Mouse (Mus musculus) spleen, adult 2 months (tissue): ENCODE data around the gene C2cd2l.

Experiments used
- CTCF ChIP-seq: fragments of 200-500 bp; IDR thresholded peaks from 2 replicates; pipeline ENCODE4 v1.5.1; 2011; ENCODE audit warnings: mild to moderate bottlenecking, inconsistent platforms; ENCODE audit not compliant: insufficient read depth, insufficient read length, insufficient replicate concordance; ENCODE audit errors: extremely low read depth
- POLR2A ChIP-seq: fragments of 200-500 bp; IDR thresholded peaks from 2 replicates; pipeline ENCODE4 v1.6.1; 2011; ENCODE audit warnings: low read depth, low read length, inconsistent platforms

DNA sequence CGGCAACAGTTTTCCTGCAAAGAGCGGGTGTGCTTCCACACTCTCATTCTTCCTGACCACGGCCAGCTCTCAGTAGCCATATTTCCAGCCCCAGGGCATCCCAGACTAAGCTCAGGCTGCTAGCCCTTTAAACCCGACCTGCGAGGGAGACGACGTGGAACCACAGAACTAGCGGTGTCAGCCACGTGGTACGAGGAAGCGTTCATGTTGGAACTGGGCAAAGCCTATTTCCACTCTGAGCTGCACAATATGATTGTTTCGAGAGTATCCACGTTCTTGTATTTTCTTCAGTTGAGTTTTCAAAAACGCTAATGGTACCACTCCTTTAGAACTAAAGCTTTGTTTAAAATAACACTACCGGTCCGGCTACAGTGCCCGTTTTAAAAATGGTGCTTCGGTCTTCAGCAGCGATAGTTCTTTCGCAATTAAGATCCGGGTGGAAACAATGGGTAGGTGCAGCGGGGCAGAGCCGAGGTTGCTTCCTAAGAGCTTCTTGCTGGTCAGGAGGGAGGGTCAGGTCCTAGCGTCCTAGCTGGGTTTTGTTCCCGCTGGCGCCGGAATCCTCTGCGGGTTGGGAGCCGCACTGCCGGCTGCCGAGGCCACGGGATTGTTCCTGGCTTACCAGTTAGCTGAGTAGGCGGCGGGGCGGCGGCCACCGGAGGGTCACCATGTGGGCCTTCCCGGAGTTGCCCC lies 6.4 kb upstream of the C2cd2l start:
- TF ChIP-seq CTCF (no peak), POLR2A (peak; percentile 25; the same call in 1 of the 2 replicates)
